Mouse (Mus musculus): ENCODE measurements around the gene Ppil4. TPM values are rescaled to one million over a fixed set of nuclear protein-coding genes. Genes with fewer than 3 reads are reported as not detected.

Ppil4 gene
- total RNA-seq, 1 experiment from 2014 or later, result 142 TPM

GRCm38 (mm10) chr10:7845136-7845535 is 52.4 kb downstream of the Ppil4 start:
- ATAC-seq (ENCODE audit: extremely low read depth, insufficient number of reproducible peaks, low FRiP score, poor library complexity, severe bottlenecking), result no peak

GRCm38 (mm10) chr10:7845991-7846390 is 53.3 kb downstream of the Ppil4 start:
- ATAC-seq (ENCODE audit: extremely low read depth, insufficient number of reproducible peaks, low FRiP score, poor library complexity, severe bottlenecking), result no peak

- ATAC-seq (ENCODE audit: extremely low read depth, insufficient number of reproducible peaks, low FRiP score, poor library complexity, severe bottlenecking), result peak; percentile 47
Observed at GRCm38 (mm10) chr10:7847166-7847605, 54.5 kb downstream of the Ppil4 start.

- ATAC-seq (ENCODE audit: extremely low read depth, insufficient number of reproducible peaks, low FRiP score, poor library complexity, severe bottlenecking), result peak; percentile 22; the same call in 1 of the 2 replicates
Observed at GRCm38 (mm10) chr10:7851891-7852290, 59.2 kb downstream of the Ppil4 start.

- no peak for ATAC-seq (ENCODE audit: extremely low read depth, insufficient number of reproducible peaks, low FRiP score, poor library complexity, severe bottlenecking)
Observed at GRCm38 (mm10) chr10:7860494-7860893, 67.8 kb downstream of the Ppil4 start.

- ATAC-seq (ENCODE audit: extremely low read depth, insufficient number of reproducible peaks, low FRiP score, poor library complexity, severe bottlenecking), result no peak
Observed at GRCm38 (mm10) chr10:7861259-7861936, 68.7 kb downstream of the Ppil4 start.

GRCm38 (mm10) chr10:7861937-7862657 is 69.4 kb downstream of the Ppil4 start:
- no peak for ATAC-seq (ENCODE audit: extremely low read depth, insufficient number of reproducible peaks, low FRiP score, poor library complexity, severe bottlenecking)

- ATAC-seq (ENCODE audit: extremely low read depth, insufficient number of reproducible peaks, low FRiP score, poor library complexity, severe bottlenecking), result no peak
Observed at GRCm38 (mm10) chr10:7863411-7863810, 70.7 kb downstream of the Ppil4 start.

GRCm38 (mm10) chr10:7864184-7864583 is 71.5 kb downstream of the Ppil4 start:
- ATAC-seq (ENCODE audit: extremely low read depth, insufficient number of reproducible peaks, low FRiP score, poor library complexity, severe bottlenecking), result no peak

GRCm38 (mm10) chr10:7864806-7865205 is 72.1 kb downstream of the Ppil4 start:
- no peak for ATAC-seq (ENCODE audit: extremely low read depth, insufficient number of reproducible peaks, low FRiP score, poor library complexity, severe bottlenecking)

GRCm38 (mm10) chr10:7866762-7867665 is 74.3 kb downstream of the Ppil4 start:
- no peak for ATAC-seq (ENCODE audit: extremely low read depth, insufficient number of reproducible peaks, low FRiP score, poor library complexity, severe bottlenecking)

- no peak for ATAC-seq (ENCODE audit: extremely low read depth, insufficient number of reproducible peaks, low FRiP score, poor library complexity, severe bottlenecking)
Observed at GRCm38 (mm10) chr10:7867666-7868030, 75.0 kb downstream of the Ppil4 start.

GRCm38 (mm10) chr10:7869746-7870145 is 77.1 kb downstream of the Ppil4 start:
- no peak for ATAC-seq (ENCODE audit: extremely low read depth, insufficient number of reproducible peaks, low FRiP score, poor library complexity, severe bottlenecking)

- ATAC-seq (ENCODE audit: extremely low read depth, insufficient number of reproducible peaks, low FRiP score, poor library complexity, severe bottlenecking), result no peak
Observed at GRCm38 (mm10) chr10:7870571-7871315, 78.1 kb downstream of the Ppil4 start.

- ATAC-seq (ENCODE audit: extremely low read depth, insufficient number of reproducible peaks, low FRiP score, poor library complexity, severe bottlenecking), result no peak
Observed at GRCm38 (mm10) chr10:7871381-7872020, 78.8 kb downstream of the Ppil4 start.

Measured in neutrophil, adult 5-6 weeks (primary cell).